Mouse (Mus musculus): Measurements from ENCODE around the gene Ifit2. TPM values are rescaled to one million over a fixed set of nuclear protein-coding genes. Genes with fewer than 3 reads are reported as not detected.

Ifit2 gene
- polyA plus RNA-seq, 1 experiment, result 4.0 TPM

- peak overlapping the region; percentile 31; the same call in 1 of the 2 replicates for H3K27ac ChIP-seq (ENCODE audit: insufficient read depth, low read depth, low read length)
These were observed 6.1 kb downstream of the Ifit2 start for GRCm38 (mm10) chr19:34556621-34557020.

GRCm38 (mm10) chr19:34562556-34562955 is 12.1 kb downstream of the Ifit2 start:
- no peak for DNase-seq
- no peaks in the 10 kb centered on the region for H3K4me1 ChIP-seq (ENCODE audit: control insufficient read depth, insufficient read depth, low read length)
- TF ChIP-seq POLR2A (IDR thresholded peaks at IDR 0.05; ENCODE audit: low read depth, low read length) (no peak), CTCF (conservative IDR thresholded peaks at IDR 0.05; ENCODE audit: insufficient read depth, insufficient read length, low read depth, low read length) (no peak)
- H3K4me3 ChIP-seq (ENCODE audit: insufficient read depth, low read depth, low read length), result no peak overlapping the region
- no peak overlapping the region for H3K27ac ChIP-seq (ENCODE audit: insufficient read depth, low read depth, low read length)
- no peaks in the 10 kb centered on the region for H3K36me3 ChIP-seq (ENCODE audit: control insufficient read depth, insufficient read depth, low read length)
- H3K27me3 ChIP-seq (replicated peaks; ENCODE audit: control insufficient read depth, insufficient read depth, low read length), result no peaks in the 10 kb centered on the region

More at GRCm38 (mm10) chr19:34556621-34557020, 6.1 kb downstream of the Ifit2 start:
- Histone ChIP-seq H3K36me3 (ENCODE audit: control insufficient read depth, insufficient read depth, low read length) (no peaks in the 10 kb centered on the region; the same call in 1 of the 2 replicates), H3K4me3 (ENCODE audit: insufficient read depth, low read depth, low read length) (no peak overlapping the region), H3K27me3 (replicated peaks; ENCODE audit: control insufficient read depth, insufficient read depth, low read length) (no peaks in the 10 kb centered on the region), H3K4me1 (ENCODE audit: control insufficient read depth, insufficient read depth, low read length) (peaks cover 4% of the 10 kb centered on the region; the same call in 1 of the 2 replicates)
- no peak for TF ChIP-seq CTCF (conservative IDR thresholded peaks at IDR 0.05; ENCODE audit: insufficient read depth, insufficient read length, low read depth, low read length)
- no peak for TF ChIP-seq POLR2A (IDR thresholded peaks at IDR 0.05; ENCODE audit: low read depth, low read length)
- peak; percentile 46 for DNase-seq
- 71% methylated on average over 3 of the region's 3 CpGs for WGBS

GRCm38 (mm10) chr19:34566178-34566784 is 15.8 kb downstream of the Ifit2 start:
- H3K4me3 ChIP-seq (ENCODE audit: insufficient read depth, low read depth, low read length), result no peak overlapping the region
- TF ChIP-seq POLR2A (IDR thresholded peaks at IDR 0.05; ENCODE audit: low read depth, low read length), result no peak
- TF ChIP-seq CTCF (conservative IDR thresholded peaks at IDR 0.05; ENCODE audit: insufficient read depth, insufficient read length, low read depth, low read length), result no peak
- WGBS, result 97% methylated on average over 1 of the region's 1 CpGs
- no peaks in the 10 kb centered on the region for H3K36me3 ChIP-seq (ENCODE audit: control insufficient read depth, insufficient read depth, low read length)
- peaks cover 10% of the 10 kb centered on the region for H3K4me1 ChIP-seq (ENCODE audit: control insufficient read depth, insufficient read depth, low read length)
- no peak for DNase-seq
- H3K27me3 ChIP-seq (replicated peaks; ENCODE audit: control insufficient read depth, insufficient read depth, low read length), result no peaks in the 10 kb centered on the region
- no peak overlapping the region for H3K27ac ChIP-seq (ENCODE audit: insufficient read depth, low read depth, low read length)

GRCm38 (mm10) chr19:34568988-34569895 is 18.7 kb downstream of the Ifit2 start:
- 0 out of 2 replicates have a peak overlapping the region, but pooled peaks have one; percentile 15 for H3K4me3 ChIP-seq (ENCODE audit: insufficient read depth, low read depth, low read length)

GRCm38 (mm10) chr19:34569896-34570476 is 19.5 kb downstream of the Ifit2 start:
- TF ChIP-seq CTCF (conservative IDR thresholded peaks at IDR 0.05; ENCODE audit: insufficient read depth, insufficient read length, low read depth, low read length), result no peak
- TF ChIP-seq POLR2A (IDR thresholded peaks at IDR 0.05; ENCODE audit: low read depth, low read length), result no peak
- peak; percentile 59 for DNase-seq
- Histone ChIP-seq H3K4me3 (ENCODE audit: insufficient read depth, low read depth, low read length) (peak overlapping the region; percentile 29), H3K27me3 (replicated peaks; ENCODE audit: control insufficient read depth, insufficient read depth, low read length) (no peaks in the 10 kb centered on the region), H3K36me3 (ENCODE audit: control insufficient read depth, insufficient read depth, low read length) (no peaks in the 10 kb centered on the region), H3K4me1 (ENCODE audit: control insufficient read depth, insufficient read depth, low read length) (peaks cover 10% of the 10 kb centered on the region), H3K27ac (ENCODE audit: insufficient read depth, low read depth, low read length) (peak overlapping the region; percentile 81)
- 30% methylated on average over 4 of the region's 4 CpGs for WGBS

More at GRCm38 (mm10) chr19:34568988-34569895, 18.7 kb downstream of the Ifit2 start:
- peak overlapping the region; percentile 81 for H3K27ac ChIP-seq (ENCODE audit: insufficient read depth, low read depth, low read length)
- no peaks in the 10 kb centered on the region for H3K36me3 ChIP-seq (ENCODE audit: control insufficient read depth, insufficient read depth, low read length)
- H3K4me1 ChIP-seq (ENCODE audit: control insufficient read depth, insufficient read depth, low read length), result peaks cover 10% of the 10 kb centered on the region
- peak; percentile 73 for DNase-seq
- H3K27me3 ChIP-seq (replicated peaks; ENCODE audit: control insufficient read depth, insufficient read depth, low read length), result no peaks in the 10 kb centered on the region
- WGBS, result 46% methylated on average over 7 of the region's 7 CpGs
- TF ChIP-seq POLR2A (IDR thresholded peaks at IDR 0.05; ENCODE audit: low read depth, low read length), result no peak
- TF ChIP-seq CTCF (conservative IDR thresholded peaks at IDR 0.05; ENCODE audit: insufficient read depth, insufficient read length, low read depth, low read length), result no peak

- peaks cover 10% of the 10 kb centered on the region for H3K4me1 ChIP-seq (ENCODE audit: control insufficient read depth, insufficient read depth, low read length)
- H3K27ac ChIP-seq (ENCODE audit: insufficient read depth, low read depth, low read length), result no peak overlapping the region
- H3K36me3 ChIP-seq (ENCODE audit: control insufficient read depth, insufficient read depth, low read length), result no peaks in the 10 kb centered on the region
- TF ChIP-seq CTCF (conservative IDR thresholded peaks at IDR 0.05; ENCODE audit: insufficient read depth, insufficient read length, low read depth, low read length) (no peak), POLR2A (IDR thresholded peaks at IDR 0.05; ENCODE audit: low read depth, low read length) (no peak)
- H3K4me3 ChIP-seq (ENCODE audit: insufficient read depth, low read depth, low read length), result 0 out of 2 replicates have a peak overlapping the region, but pooled peaks have one; percentile 16
- no peaks in the 10 kb centered on the region for H3K27me3 ChIP-seq (replicated peaks; ENCODE audit: control insufficient read depth, insufficient read depth, low read length)
- 95% methylated on average over 1 of the region's 1 CpGs for WGBS
- DNase-seq, result no peak
These were observed 20.6 kb downstream of the Ifit2 start for GRCm38 (mm10) chr19:34571080-34571479.
